Mouse (Mus musculus) liver, embryonic 14.5 days (tissue): ENCODE data around the gene Ccer1. TPM values are rescaled to one million over a fixed set of nuclear protein-coding genes. Genes with fewer than 3 reads are reported as not detected.

ENCODE experiments used
- ATAC-seq: fragments of 200-750 bp; cut with Nextera tagmentation; 2 replicates; pipeline ENCODE4 v1.8.0; 2017; ENCODE audit warnings: moderate number of reproducible peaks, mild to moderate bottlenecking, moderate library complexity; ENCODE audit not compliant: insufficient read depth
- DNase-seq, 3 experiments: peaks; one replicate each; pipeline ENCODE4 v3.0.0-alpha.2; 2012 to 2013; ENCODE audit warnings: low read depth in 3 of 3, low spot score in 3 of 3
- H3K27ac ChIP-seq: fragments of 300-500 bp; sonication (generic); 2 replicates; pipeline ENCODE4 v1.5.1; 2014; ENCODE audit warnings: moderate library complexity, mild to moderate bottlenecking, control low read depth, inconsistent platforms
- H3K27me3 ChIP-seq: fragments of 300-500 bp; sonication (generic); 2 replicates; pipeline ENCODE4 v1.6.1; 2014; ENCODE audit warnings: mild to moderate bottlenecking, low read length, moderate library complexity; ENCODE audit not compliant: control insufficient read depth, insufficient read depth
- H3K36me3 ChIP-seq: fragments of 300-500 bp; sonication (generic); replicated peaks from 2 replicates; pipeline ENCODE4 v1.6.1; 2014; ENCODE audit warnings: low read depth; ENCODE audit not compliant: control insufficient read depth, insufficient read depth
- H3K4me1 ChIP-seq, 2 experiments: fragments of 200-500 bp in 1 of 2; fragments of 300-500 bp in 1 of 2; sonication (generic) in 1 of 2; replicated peaks; 2 replicates each; pipeline ENCODE4 v1.6.1; 2012 to 2014; ENCODE audit warnings: antibody characterized with exemption in 1 of 2, inconsistent platforms in 1 of 2, low read length in 1 of 2; ENCODE audit not compliant: control insufficient read depth in 2 of 2, insufficient read depth in 2 of 2
- H3K4me2 ChIP-seq: fragments of 300-500 bp; sonication (generic); 2 replicates; pipeline ENCODE4 v1.6.1; 2014; ENCODE audit warnings: low read depth, mild to moderate bottlenecking, control low read depth, moderate library complexity
- H3K4me3 ChIP-seq, 2 experiments: fragments of 200-500 bp in 1 of 2; fragments of 300-500 bp in 1 of 2; sonication (generic) in 1 of 2; 2 replicates each; pipeline ENCODE4 v1.5.1; 2012 to 2014; ENCODE audit warnings: low read depth in 2 of 2, low read length in 2 of 2, mild to moderate bottlenecking in 2 of 2, control low read depth in 1 of 2, inconsistent platforms in 1 of 2, moderate library complexity in 1 of 2; ENCODE audit not compliant: insufficient read depth in 1 of 2
- H3K9ac ChIP-seq: fragments of 300-500 bp; sonication (generic); replicated peaks from 2 replicates; pipeline ENCODE4 v1.6.1; 2014; ENCODE audit warnings: mild to moderate bottlenecking, control low read depth, moderate library complexity
- H3K9me3 ChIP-seq: fragments of 300-500 bp; sonication (generic); 2 replicates; pipeline ENCODE4 v1.6.1; 2016; ENCODE audit warnings: low read length, mixed read lengths; ENCODE audit not compliant: control insufficient read depth
- CTCF ChIP-seq: IDR thresholded peaks from 2 replicates; pipeline ENCODE4 v1.5.1; 2016; ENCODE audit warnings: antibody characterized with exemption, low read depth, control low read depth
- EP300 ChIP-seq: IDR thresholded peaks from 2 replicates; pipeline ENCODE4 v1.6.1; 2016; ENCODE audit warnings: antibody characterized with exemption, low read depth
- WGBS: fragments of 180-500 bp; shearing (Covaris S2); extraction: QIAGEN DNeasy Blood & Tissue Kit; methylation state at CpG from one replicate; pipeline ENCODE4 v1.1.7; 2014; ENCODE audit not compliant: insufficient replicate concordance; 5-methylcytosine and 5-hydroxymethylcytosine counted together
- polyA plus RNA-seq, 2 experiments: library from polyadenylated mRNA; depleted of rRNA in 1 of 2; stranded (reverse) in 1 of 2; unstranded in 1 of 2; fragments of >200 nt; fragmentation: Nextera tagmentation in 1 of 2; extraction: Ambion mirVana in 1 of 2; gene quantifications; 2 replicates each; pipeline versions ENCODE4 v1.2.1 to v1.2.3; 2012 to 2014

Ccer1 gene
- polyA plus RNA-seq, 2 experiments = not detected

DNA sequence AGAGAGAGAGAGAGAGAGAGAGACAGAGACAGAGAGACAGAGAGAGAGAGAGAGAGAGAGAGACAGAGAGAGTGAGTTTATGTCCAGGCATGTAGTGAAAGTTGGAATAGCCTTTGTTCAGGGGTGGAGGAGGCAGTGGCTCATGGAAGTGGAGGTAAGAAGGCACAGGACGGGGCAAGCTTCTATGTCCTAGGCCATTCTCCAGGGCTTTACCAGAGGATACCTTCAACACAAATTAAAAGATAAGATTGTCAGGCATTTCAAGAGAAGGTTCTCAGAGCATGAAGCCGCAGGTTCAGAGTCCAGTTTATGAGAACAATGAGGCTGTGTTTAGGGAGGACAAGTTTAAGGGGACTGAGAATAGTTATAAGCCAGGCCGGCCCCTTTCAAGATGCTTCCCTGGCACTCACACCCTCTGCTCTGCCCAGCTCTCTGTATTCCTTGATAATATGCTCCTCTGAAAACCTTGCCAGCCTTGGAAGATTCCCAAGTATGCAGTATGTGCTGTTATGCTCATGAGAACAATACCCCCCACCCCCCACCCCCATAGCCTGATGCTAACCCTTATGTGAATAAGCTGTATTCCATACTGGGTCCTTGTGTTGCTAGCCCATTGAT is 22.5 kb downstream of the Ccer1 start:
- Histone ChIP-seq H3K4me2 (no peak overlapping the region), H3K36me3 (no peaks in the 10 kb centered on the region), H3K4me3 (no peak overlapping the region), H3K4me1 (no peaks in the 10 kb centered on the region), H3K27me3 (no peaks in the 10 kb centered on the region), H3K9me3 (no peaks in the 10 kb centered on the region), H3K27ac (no peak overlapping the region), H3K9ac (no peak overlapping the region)
- DNase-seq (no peak), ATAC-seq (no peak)
- TF ChIP-seq CTCF (no peak), EP300 (no peak)
- 61% methylated on average over 3 of the region's 3 CpGs for WGBS

DNA sequence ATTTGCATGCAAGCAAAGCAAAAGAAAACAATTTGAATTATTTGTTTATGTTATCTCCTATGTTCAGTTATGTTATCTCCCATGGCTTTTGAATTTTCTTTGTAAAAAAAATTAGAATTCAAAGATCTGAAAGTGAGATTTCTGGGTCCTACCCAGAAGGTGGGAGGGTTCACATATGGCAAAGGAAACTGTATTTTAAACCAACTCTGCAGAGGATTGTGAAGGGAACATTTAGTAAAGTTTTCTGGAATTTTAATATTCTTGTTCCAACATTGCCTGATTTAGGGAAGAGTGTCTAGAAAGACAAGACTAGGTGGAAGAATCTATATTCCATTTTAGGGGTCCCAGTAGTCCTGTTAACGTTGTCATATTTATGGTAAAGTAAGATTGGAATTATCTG is 24.4 kb downstream of the Ccer1 start:
- no peaks in the 10 kb centered on the region for H3K9me3 ChIP-seq
- no peak overlapping the region for H3K4me2 ChIP-seq
- H3K27me3 ChIP-seq = no peaks in the 10 kb centered on the region
- no peak overlapping the region for H3K27ac ChIP-seq
- no peak overlapping the region for H3K4me3 ChIP-seq
- H3K36me3 ChIP-seq = no peaks in the 10 kb centered on the region
- TF ChIP-seq CTCF (no peak), EP300 (no peak)
- H3K4me1 ChIP-seq = no peaks in the 10 kb centered on the region
- ATAC-seq = no peak
- WGBS = 33% methylated on average over 1 of the region's 1 CpGs
- H3K9ac ChIP-seq = no peak overlapping the region
- no peak for DNase-seq

DNA sequence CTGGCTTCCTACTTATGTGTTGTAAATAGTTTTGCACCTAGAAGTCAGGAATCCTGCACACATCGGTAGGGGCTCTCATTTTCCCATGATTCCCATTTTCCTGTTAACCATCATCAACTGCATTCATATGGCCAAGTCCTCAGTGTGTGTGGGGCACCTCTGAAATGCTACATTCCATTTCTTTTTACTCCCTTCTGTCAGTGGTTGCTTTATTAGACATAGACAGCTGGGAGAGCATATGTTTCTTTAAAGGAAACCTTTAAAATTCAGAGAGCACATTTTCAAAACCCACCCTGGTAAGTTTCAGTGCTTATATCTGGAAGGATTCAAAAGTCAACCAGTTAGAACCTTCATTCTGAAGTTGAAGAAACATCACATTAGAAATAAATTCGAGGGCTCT is 25.2 kb downstream of the Ccer1 start:
- Histone ChIP-seq H3K4me1 (no peaks in the 10 kb centered on the region), H3K27me3 (no peaks in the 10 kb centered on the region), H3K9ac (no peak overlapping the region), H3K27ac (no peak overlapping the region), H3K36me3 (no peaks in the 10 kb centered on the region), H3K4me3 (no peak overlapping the region), H3K4me2 (no peak overlapping the region), H3K9me3 (no peaks in the 10 kb centered on the region)
- TF ChIP-seq EP300 (no peak), CTCF (no peak)
- DNase-seq (no peak), ATAC-seq (no peak)
- 41% methylated on average over 2 of the region's 2 CpGs for WGBS

DNA sequence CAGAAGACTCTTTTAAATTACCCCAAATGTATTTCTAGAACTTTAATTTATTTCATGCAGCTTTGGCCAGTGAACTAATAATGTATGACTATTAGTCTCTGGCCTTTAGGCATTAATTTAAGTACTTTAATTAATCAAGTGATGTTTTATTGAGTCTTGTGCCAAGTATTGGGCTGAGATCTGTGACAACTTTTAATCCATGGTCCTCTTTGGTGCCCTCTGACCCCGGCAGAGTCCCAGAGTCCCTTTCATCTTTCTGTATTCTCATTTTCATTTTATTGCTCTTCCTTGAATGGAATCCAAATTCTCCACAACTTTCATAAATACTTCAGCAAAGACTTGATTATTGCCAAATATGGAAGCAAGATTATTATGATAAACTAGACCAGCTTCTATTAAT is 27.8 kb downstream of the Ccer1 start:
- DNase-seq (no peak), ATAC-seq (no peak)
- Histone ChIP-seq H3K4me3 (no peak overlapping the region), H3K27me3 (no peaks in the 10 kb centered on the region), H3K9me3 (no peaks in the 10 kb centered on the region), H3K36me3 (no peaks in the 10 kb centered on the region), H3K9ac (no peak overlapping the region), H3K27ac (no peak overlapping the region), H3K4me2 (no peak overlapping the region), H3K4me1 (no peaks in the 10 kb centered on the region)
- no peak for TF ChIP-seq CTCF
- no peak for TF ChIP-seq EP300
- 61% methylated on average over 1 of the region's 1 CpGs for WGBS

DNA sequence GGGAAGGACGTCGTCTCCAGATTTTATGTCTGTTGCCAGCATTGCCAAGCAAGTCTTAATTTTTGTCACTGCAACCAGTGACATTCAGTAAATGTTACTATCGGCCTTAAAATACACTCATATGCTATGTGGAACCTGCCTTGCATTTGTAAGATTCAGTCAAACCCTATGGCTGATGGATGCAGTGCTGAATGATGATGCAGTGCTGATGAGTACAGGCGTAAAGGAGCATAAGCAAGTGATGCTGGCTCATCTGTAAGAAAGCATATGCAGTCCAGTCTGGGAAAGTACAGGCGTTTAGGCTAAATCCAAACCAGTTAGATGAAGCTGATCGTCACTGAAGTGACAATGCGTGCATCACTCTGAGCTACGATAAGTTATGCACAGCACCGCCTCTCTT is 29.9 kb downstream of the Ccer1 start:
- WGBS = 75% methylated on average over 9 of the region's 9 CpGs
- Histone ChIP-seq H3K27ac (no peak overlapping the region), H3K36me3 (no peaks in the 10 kb centered on the region), H3K4me2 (no peak overlapping the region), H3K9me3 (no peaks in the 10 kb centered on the region), H3K4me1 (no peaks in the 10 kb centered on the region), H3K27me3 (no peaks in the 10 kb centered on the region), H3K4me3 (no peak overlapping the region), H3K9ac (no peak overlapping the region)
- TF ChIP-seq CTCF (no peak), EP300 (no peak)
- DNase-seq (no peak), ATAC-seq (no peak)
